Mouse (Mus musculus): Measurements from ENCODE around the gene Ahnak2.

- no peak for TF ChIP-seq CTCF (IDR thresholded peaks at IDR 0.05; ENCODE audit: low read depth, low read length)
- TF ChIP-seq EP300 (IDR thresholded peaks at IDR 0.05; ENCODE audit: insufficient read depth, low read depth, low read length), result no peak
Observed at GRCm38 (mm10) chr12:112737081-112737480, 65.4 kb downstream of the Ahnak2 start.
